Mouse (Mus musculus) gastrocnemius, postnatal 36 days (tissue): ENCODE measurements around the gene Pxylp1. TPM values are rescaled to one million over a fixed set of nuclear protein-coding genes. Genes with fewer than 3 reads are reported as not detected.

Source experiments
- DNase-seq, 2 experiments: peaks; one replicate each; pipeline ENCODE4 v3.0.0; 2022
- intact Hi-C: fragments of 180-260 bp; cut with DNase I; formaldehyde crosslinking; loops from one replicate; pipeline ENCODE4 v1.15.1; 2025
- total RNA-seq, 2 experiments: library from RNA; stranded (reverse); gene quantifications; 2 replicates each; pipeline ENCODE4 v1.2.3; 2021

Pxylp1 gene
- total RNA-seq, 2 experiments from 2014 or later: 1.2 to 1.6 TPM

- intact Hi-C loops: no loop called here
Observed at GRCm38 (mm10) chr9:96891341-96892330, 833 bp downstream of the Pxylp1 start.

GRCm38 (mm10) chr9:96890756-96891155, 1.7 kb downstream of the Pxylp1 start:
- intact Hi-C loops: no loop called here

More at GRCm38 (mm10) chr9:96891341-96892330, 833 bp downstream of the Pxylp1 start:
- no peak for DNase-seq

GRCm38 (mm10) chr9:96890266-96890665, 2.2 kb downstream of the Pxylp1 start:
- intact Hi-C loops: no loop called here
- no peak for DNase-seq

More at GRCm38 (mm10) chr9:96890756-96891155, 1.7 kb downstream of the Pxylp1 start:
- DNase-seq: no peak

DNA sequence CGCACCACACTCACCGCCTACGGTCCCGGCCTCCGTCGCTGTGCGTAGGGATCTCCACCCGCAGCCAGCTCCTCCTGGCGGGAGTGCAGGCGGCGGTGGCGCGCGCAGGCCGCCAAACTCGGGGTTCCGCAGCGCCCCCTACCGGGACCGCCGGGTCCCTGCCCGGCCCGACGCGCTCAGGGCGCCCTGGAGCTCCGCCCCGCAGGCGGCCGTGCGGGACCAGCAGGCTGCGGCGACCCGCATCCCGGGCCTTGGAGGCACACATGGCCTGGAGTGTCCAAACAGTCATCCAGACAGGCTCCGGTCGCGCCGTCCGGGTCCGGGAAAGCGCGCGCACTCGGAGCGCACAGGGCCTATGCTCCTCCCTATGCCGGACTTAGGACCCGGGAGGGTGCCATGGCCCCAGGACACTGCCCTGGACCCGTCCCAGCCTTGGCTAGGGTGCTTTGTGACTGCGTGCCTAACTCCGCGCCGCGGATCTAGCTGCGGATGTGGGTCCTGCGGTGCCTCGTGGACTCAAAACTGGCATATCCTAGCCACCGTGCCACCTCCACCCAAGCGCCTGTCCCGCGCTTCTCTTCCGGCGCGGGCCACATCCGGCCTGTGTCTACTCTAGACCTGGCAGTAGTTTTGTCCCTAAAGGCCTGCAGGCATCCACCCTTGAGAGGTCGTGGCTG, 3.0 kb downstream of the Pxylp1 start:
- intact Hi-C loops: loop anchor here (2.0 kb wide), 1 partner anchor 51 kb away; no protein-coding TSS in a partner anchor
- peak; percentile 72 to 78 for DNase-seq

GRCm38 (mm10) chr9:96888742-96889344, 3.6 kb downstream of the Pxylp1 start:
- peak in 1 of 2 experiments; percentile 27 for DNase-seq
- intact Hi-C loops: loop anchor here (2.0 kb wide), 1 partner anchor 50 kb away; no protein-coding TSS in a partner anchor

DNA sequence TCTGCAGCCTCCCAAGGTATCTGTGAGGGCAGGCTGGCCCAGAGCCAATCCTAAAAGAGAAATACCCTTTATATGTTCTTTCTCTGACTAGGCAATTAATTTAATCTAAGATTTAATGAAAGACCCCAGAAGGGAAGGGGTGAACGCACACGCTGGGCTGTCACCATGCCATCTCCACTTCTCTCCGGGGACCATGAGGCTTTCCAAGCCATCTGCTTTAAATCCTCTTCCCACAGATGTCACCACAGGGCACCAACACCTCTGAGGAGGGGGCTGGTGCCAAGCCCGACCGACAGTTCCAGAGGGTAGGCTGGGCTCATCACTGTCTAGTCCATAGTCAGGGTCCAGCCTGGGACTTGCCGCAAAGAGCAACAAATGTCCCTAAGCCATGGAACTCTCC, 4.5 kb downstream of the Pxylp1 start:
- DNase-seq: no peak
- intact Hi-C loops: loop anchor here (2.0 kb wide), 1 partner anchor 49 kb away; no protein-coding TSS in a partner anchor

DNA sequence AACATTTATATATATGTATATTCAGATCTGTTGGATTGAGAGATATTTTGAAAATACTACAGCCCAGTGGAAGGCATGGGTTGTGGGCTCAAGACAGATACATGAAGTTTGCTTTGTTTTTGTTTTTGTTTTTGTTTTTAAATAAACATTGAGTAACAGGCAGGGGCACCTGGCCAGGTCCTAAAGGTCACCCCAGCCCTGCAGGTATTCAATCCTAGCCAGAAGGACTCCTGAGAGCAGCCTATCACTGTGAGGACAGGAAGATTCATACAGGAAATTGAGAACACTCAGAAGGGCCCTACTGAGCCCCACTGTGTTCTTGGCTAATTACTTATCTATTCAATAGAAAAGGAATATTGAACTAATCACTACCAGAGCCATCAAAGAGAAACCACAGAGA, 5.0 kb downstream of the Pxylp1 start:
- intact Hi-C loops: no loop called here
- no peak for DNase-seq

DNA sequence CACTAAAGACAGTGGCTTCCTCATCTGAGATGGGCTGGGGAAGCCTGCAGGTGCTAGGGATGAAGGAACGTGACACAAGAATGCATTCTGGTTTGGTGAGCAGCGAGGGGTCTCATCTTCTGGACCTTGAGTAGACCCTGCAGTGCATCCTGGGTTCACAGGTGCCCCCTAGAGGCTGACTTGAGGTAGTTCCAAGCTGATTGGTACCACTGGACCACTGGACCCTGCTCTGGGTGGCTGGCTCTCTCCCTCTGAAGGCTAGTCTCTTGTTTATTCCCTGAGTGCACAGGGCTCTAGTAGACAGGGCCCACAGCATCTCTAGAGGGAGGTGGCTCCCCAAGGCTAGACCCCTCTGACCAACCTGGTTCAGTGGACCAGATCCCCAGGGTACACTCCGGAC, 6.7 kb downstream of the Pxylp1 start:
- no peak for DNase-seq
- intact Hi-C loops: no loop called here

- DNase-seq: no peak
- intact Hi-C loops: no loop called here
Observed at GRCm38 (mm10) chr9:96882496-96883265, 9.8 kb downstream of the Pxylp1 start.

- DNase-seq: no peak
- intact Hi-C loops: no loop called here
Observed at GRCm38 (mm10) chr9:96881901-96882300, 10.6 kb downstream of the Pxylp1 start.

- intact Hi-C loops: no loop called here
- peak in 1 of 2 experiments; percentile 46 for DNase-seq
Observed at GRCm38 (mm10) chr9:96879024-96879423, 13.4 kb downstream of the Pxylp1 start.

GRCm38 (mm10) chr9:96878464-96878863, 14.0 kb downstream of the Pxylp1 start:
- intact Hi-C loops: no loop called here

DNA sequence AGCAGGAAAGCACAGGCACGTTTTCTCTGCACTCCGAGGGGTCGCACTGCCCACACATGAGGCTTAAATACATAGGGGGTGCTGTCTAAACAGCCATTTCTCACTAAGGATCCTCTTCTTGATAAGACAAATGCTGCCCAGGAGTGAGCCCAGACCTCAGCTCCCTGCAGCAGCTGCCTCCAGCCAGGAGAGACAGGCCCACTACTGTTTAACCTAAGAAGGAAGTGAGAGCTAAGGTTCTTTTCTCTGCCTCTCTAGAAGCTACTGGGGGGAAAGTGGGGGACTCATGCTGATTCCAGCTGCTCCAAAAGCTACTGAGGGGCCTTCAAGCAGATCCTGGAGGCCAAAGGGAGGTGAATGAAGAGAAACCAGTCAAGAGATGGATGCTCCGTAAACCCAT, 16.8 kb downstream of the Pxylp1 start:
- intact Hi-C loops: no loop called here
- DNase-seq: no peak

More at GRCm38 (mm10) chr9:96878464-96878863, 14.0 kb downstream of the Pxylp1 start:
- DNase-seq: no peak

DNA sequence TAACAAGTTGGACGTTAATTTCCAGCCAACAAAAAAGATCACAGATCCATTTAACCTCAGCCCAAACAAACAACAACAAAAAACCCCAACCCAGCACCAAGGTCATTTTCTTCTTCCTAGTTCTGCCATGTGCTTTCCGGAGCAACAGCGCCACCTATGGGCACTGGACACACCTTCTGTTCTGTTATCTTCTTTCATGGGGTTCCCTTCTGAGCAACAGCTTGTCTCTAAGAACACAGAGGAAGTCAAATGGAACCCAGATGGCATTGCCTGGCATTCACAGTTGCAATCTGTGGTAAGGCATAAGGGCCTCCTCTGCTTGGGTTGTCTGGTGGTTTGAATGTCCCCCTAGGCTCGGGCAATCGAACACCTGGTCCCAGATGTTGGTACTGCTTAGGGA, 19.4 kb downstream of the Pxylp1 start:
- intact Hi-C loops: loop anchor here (5.0 kb wide), 1 partner anchor 36 kb away; no protein-coding TSS in a partner anchor
- peak in 1 of 2 experiments; percentile 46 for DNase-seq

DNA sequence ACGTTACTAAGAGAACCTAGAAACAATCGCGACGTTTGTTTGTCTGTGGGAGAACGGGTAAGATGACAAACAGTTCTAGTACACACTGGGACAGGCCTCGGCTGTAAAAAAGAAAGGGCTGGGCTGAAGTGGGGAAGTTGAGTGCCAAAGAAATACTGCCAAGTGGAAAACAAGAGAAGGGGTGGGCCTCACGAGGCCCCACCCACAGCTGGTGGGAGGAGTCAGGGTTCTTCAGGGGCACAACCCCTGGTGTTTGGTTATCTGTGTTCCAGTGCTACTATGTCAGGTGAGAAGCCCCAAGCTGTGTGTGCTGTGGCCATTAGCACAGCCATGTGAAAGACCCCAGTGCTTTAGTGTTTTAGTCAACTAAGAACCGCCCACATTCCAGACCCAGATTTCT, 22.4 kb downstream of the Pxylp1 start:
- intact Hi-C loops: loop anchor here (5.0 kb wide), 1 partner anchor 33 kb away; no protein-coding TSS in a partner anchor
- no peak for DNase-seq

GRCm38 (mm10) chr9:96869542-96869941, 22.9 kb downstream of the Pxylp1 start:
- intact Hi-C loops: no loop called here
- DNase-seq: no peak

DNA sequence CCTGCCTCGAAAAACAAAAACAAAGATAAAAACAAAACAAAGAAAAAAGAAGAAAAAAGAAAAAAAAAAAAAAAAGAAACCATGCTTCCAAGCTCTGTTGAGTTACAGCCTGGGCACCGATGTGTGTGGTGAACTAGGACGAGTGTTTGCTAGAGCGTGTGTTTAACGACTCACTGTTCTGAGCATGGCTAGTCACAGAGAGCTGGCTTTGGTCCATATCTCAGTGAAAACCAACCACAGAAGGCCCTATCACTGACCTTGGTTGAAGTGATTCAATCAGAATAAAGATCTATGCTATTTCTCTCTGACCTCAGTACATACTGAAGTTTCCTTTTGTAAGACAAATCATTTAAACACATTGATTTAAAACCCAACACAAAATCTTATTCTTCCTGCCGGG, 23.9 kb downstream of the Pxylp1 start:
- no peak for DNase-seq
- intact Hi-C loops: no loop called here

- intact Hi-C loops: no loop called here
- no peak for DNase-seq
Observed at GRCm38 (mm10) chr9:96867165-96867564, 25.3 kb downstream of the Pxylp1 start.

DNA sequence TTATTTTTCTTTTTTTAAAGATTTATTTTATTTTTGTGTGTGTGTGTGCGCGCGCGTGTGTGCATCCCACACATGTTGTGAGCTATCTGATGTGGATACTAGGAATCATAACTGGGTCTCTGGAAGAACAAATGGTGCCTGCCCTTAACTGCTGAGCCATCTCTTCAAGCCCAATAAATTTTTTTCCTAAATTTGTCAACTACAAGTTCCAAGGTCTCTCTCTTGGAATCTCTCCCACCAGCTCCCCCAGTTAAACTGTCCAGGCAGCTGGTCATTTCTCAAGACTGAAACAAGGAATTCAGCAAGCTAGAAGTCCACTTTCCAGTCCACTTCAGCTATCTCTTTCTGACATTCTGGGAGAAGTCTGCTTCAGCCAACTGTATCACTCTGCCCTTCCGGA, 26.3 kb downstream of the Pxylp1 start:
- DNase-seq: no peak
- intact Hi-C loops: no loop called here
